Mouse (Mus musculus) forebrain, embryonic 14.5 days (tissue): ENCODE measurements at regions not wholly inside any gene's neighbourhood (a gene's known extent, or its start where the extent isn't known, plus 50 kb on each side); places are given as distances from the start of the nearest gene placed in this dataset.
"Not testable (repeated sequence)": the region's sequence is repeated elsewhere in the genome, so short reads cannot be mapped to it uniquely, and the experiment has no call there.

Source experiments
- ATAC-seq: fragments of 200-750 bp; cut with Nextera tagmentation; 2 replicates; pipeline ENCODE4 v1.8.0; 2017; ENCODE audit warnings: mild to moderate bottlenecking, moderate library complexity
- DNase-seq: peaks from one replicate; pipeline ENCODE4 v3.0.0-alpha.2; 2015; ENCODE audit warnings: low spot score
- H3K27ac ChIP-seq: fragments of 300-500 bp; sonication (generic); 2 replicates; pipeline ENCODE4 v1.5.1; 2014; ENCODE audit warnings: low read depth, mild to moderate bottlenecking, control low read depth, low read length, moderate library complexity
- H3K27me3 ChIP-seq: fragments of 300-500 bp; sonication (generic); replicated peaks from 2 replicates; pipeline ENCODE4 v1.6.1; 2014; ENCODE audit warnings: low read length, control low read depth, mixed read lengths; ENCODE audit not compliant: control insufficient read depth, insufficient read depth
- H3K36me3 ChIP-seq: fragments of 300-500 bp; sonication (generic); 2 replicates; pipeline ENCODE4 v1.6.1; 2014; ENCODE audit warnings: low read length, control low read depth; ENCODE audit not compliant: control insufficient read depth, insufficient read depth
- H3K4me1 ChIP-seq: fragments of 300-500 bp; sonication (generic); 2 replicates; pipeline ENCODE4 v1.6.1; 2014; ENCODE audit warnings: antibody characterized with exemption, low read length, control low read depth; ENCODE audit not compliant: control insufficient read depth, insufficient read depth
- H3K4me2 ChIP-seq: fragments of 300-500 bp; sonication (generic); 2 replicates; pipeline ENCODE4 v1.6.1; 2014; ENCODE audit warnings: mild to moderate bottlenecking, control low read depth, low read length
- H3K4me3 ChIP-seq: fragments of 300-500 bp; sonication (generic); 2 replicates; pipeline ENCODE4 v1.5.1; 2014; ENCODE audit warnings: low read depth, low read length, control low read depth
- H3K9ac ChIP-seq: fragments of 300-500 bp; sonication (generic); 2 replicates; pipeline ENCODE4 v1.6.1; 2014; ENCODE audit warnings: mild to moderate bottlenecking, low read length, control low read depth, moderate library complexity
- H3K9me3 ChIP-seq: fragments of 300-500 bp; sonication (generic); replicated peaks from 2 replicates; pipeline ENCODE4 v1.6.1; 2016; ENCODE audit warnings: low read length, control low read depth, mixed read lengths; ENCODE audit not compliant: control insufficient read depth
- WGBS: fragments of 180-500 bp; shearing (Covaris S2); extraction: QIAGEN DNeasy Blood & Tissue Kit; methylation state at CpG from one replicate; pipeline ENCODE4 v1.1.7; 2014; 5-methylcytosine and 5-hydroxymethylcytosine counted together

- H3K27ac ChIP-seq, result no peak overlapping the region
- H3K9me3 ChIP-seq, result no peaks in the 10 kb centered on the region
- no peak overlapping the region for H3K4me3 ChIP-seq
- H3K4me2 ChIP-seq, result no peak overlapping the region
- H3K27me3 ChIP-seq, result no peaks in the 10 kb centered on the region
- H3K4me1 ChIP-seq, result no peaks in the 10 kb centered on the region
- no peaks in the 10 kb centered on the region for H3K36me3 ChIP-seq
- H3K9ac ChIP-seq, result no peak overlapping the region
- no peak for DNase-seq
- WGBS, result 82% methylated on average over 2 of the region's 2 CpGs
- ATAC-seq, result no peak
Measured at GRCm38 (mm10) chr1:107772967-107773366, 183.2 kb downstream of the Serpinb8 start.

DNA sequence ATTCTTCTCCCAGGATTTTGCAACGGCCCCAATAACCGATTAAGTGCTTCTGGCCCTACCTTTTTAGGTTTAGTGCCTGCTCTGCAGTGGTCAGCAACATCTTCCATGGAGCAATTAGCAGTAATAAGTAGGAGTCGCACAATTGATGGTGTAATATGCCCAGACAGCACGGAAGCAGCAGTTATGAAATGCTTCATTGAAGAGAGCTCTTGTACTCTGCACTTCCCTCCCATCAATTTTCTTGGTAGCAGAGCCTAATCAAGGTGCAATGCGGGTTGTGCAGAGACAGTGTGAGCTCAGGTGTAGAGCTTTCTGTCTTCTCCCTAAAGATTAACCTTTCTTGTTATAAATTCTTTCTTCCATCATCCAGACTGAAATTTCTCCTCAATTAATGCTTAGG, 193.3 kb downstream of the Serpinb8 start:
- 83% methylated on average over 5 of the region's 5 CpGs for WGBS
- H3K27ac ChIP-seq, result no peak overlapping the region
- H3K4me2 ChIP-seq, result no peak overlapping the region
- H3K27me3 ChIP-seq, result no peaks in the 10 kb centered on the region
- DNase-seq (no peak), ATAC-seq (no peak)
- no peaks in the 10 kb centered on the region for H3K9me3 ChIP-seq
- H3K36me3 ChIP-seq, result no peaks in the 10 kb centered on the region
- no peaks in the 10 kb centered on the region for H3K4me1 ChIP-seq
- H3K9ac ChIP-seq, result no peak overlapping the region
- no peak overlapping the region for H3K4me3 ChIP-seq

- 90% methylated on average over 5 of the region's 5 CpGs for WGBS
- Histone ChIP-seq H3K9me3 (no peaks in the 10 kb centered on the region), H3K27me3 (no peaks in the 10 kb centered on the region), H3K4me3 (no peak overlapping the region), H3K4me1 (no peaks in the 10 kb centered on the region), H3K4me2 (no peak overlapping the region), H3K9ac (no peak overlapping the region), H3K36me3 (no peaks in the 10 kb centered on the region), H3K27ac (no peak overlapping the region)
- ATAC-seq (no peak), DNase-seq (no peak)
Measured at GRCm38 (mm10) chr1:107805823-107806222, 216.0 kb downstream of the Serpinb8 start.

- H3K9ac ChIP-seq, DNase-seq, H3K4me3 ChIP-seq, ATAC-seq, H3K4me1 ChIP-seq, H3K27ac ChIP-seq, H3K4me2 ChIP-seq, H3K36me3 ChIP-seq, H3K9me3 ChIP-seq, H3K27me3 ChIP-seq: not testable (repeated sequence)
- 96% methylated on average over 2 of the region's 2 CpGs for WGBS
Measured at GRCm38 (mm10) chr1:107807367-107807766, 217.6 kb downstream of the Serpinb8 start.

DNA sequence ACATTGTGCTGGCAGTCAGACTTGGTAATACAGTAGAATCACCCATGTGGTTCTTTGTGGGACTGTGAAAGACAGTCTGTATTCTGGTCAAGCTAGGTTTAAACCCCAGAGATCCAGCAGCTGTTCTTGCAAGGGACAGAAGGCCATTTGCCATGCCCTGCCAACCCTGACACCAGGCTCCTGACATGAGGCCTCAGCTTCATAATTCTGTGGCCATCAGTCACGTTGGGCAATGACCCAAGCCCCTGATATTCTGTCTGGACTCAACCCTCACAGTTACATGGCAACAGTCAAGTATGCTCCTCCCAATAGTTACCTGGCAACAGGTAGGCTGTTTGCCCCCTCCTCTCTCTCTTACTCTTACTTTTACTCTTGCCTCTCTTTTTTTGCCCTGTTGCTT, 221.3 kb downstream of the Serpinb8 start:
- no peak overlapping the region for H3K4me3 ChIP-seq
- 71% methylated on average over 1 of the region's 1 CpGs for WGBS
- no peaks in the 10 kb centered on the region for H3K4me1 ChIP-seq
- no peaks in the 10 kb centered on the region for H3K36me3 ChIP-seq
- no peak for DNase-seq
- no peaks in the 10 kb centered on the region for H3K27me3 ChIP-seq
- no peak overlapping the region for H3K4me2 ChIP-seq
- no peak overlapping the region for H3K27ac ChIP-seq
- no peaks in the 10 kb centered on the region for H3K9me3 ChIP-seq
- no peak overlapping the region for H3K9ac ChIP-seq
- ATAC-seq, result no peak

- no peaks in the 10 kb centered on the region for H3K27me3 ChIP-seq
- WGBS, result 86% methylated on average over 2 of the region's 2 CpGs
- ATAC-seq, result no peak
Measured at GRCm38 (mm10) chr1:107811859-107812258, 222.1 kb downstream of the Serpinb8 start.

DNA sequence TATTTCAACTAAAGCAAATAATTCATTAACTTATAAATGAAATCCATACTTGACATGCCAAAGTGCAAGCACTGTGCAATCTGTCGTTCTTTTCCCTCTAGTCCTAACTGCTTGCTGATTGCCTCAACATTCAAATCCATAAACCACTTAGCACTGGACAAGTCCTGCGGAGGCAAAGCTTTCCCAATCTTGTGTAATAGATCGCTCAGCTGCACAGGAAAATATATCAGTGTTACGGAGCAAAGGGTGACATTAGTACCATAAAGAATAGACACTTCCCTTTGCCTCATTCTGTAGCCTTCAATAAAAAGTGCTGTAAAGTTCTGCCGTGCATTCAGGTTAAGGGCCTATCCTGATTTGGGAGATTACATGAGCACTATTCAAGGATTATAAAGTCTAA, 248.1 kb downstream of the Serpinb8 start:
- Histone ChIP-seq H3K4me2 (no peak overlapping the region), H3K36me3 (no peaks in the 10 kb centered on the region), H3K9me3 (no peaks in the 10 kb centered on the region), H3K9ac (no peak overlapping the region), H3K27ac (no peak overlapping the region), H3K4me3 (no peak overlapping the region), H3K27me3 (no peaks in the 10 kb centered on the region), H3K4me1 (no peaks in the 10 kb centered on the region)
- DNase-seq, result no peak
- 83% methylated on average over 5 of the region's 5 CpGs for WGBS
- no peak for ATAC-seq

More at GRCm38 (mm10) chr1:107811859-107812258, 222.1 kb downstream of the Serpinb8 start:
- Histone ChIP-seq H3K9ac (no peak overlapping the region), H3K4me3 (no peak overlapping the region), H3K9me3 (no peaks in the 10 kb centered on the region), H3K27ac (no peak overlapping the region), H3K4me2 (no peak overlapping the region), H3K36me3 (no peaks in the 10 kb centered on the region), H3K4me1 (no peaks in the 10 kb centered on the region)
- no peak for DNase-seq

- ATAC-seq (no peak), DNase-seq (no peak)
- Histone ChIP-seq H3K4me1 (no peaks in the 10 kb centered on the region), H3K9me3 (no peaks in the 10 kb centered on the region), H3K4me3 (no peak overlapping the region), H3K36me3 (no peaks in the 10 kb centered on the region), H3K4me2 (no peak overlapping the region), H3K9ac (no peak overlapping the region), H3K27me3 (no peaks in the 10 kb centered on the region), H3K27ac (no peak overlapping the region)
- WGBS, result 67% methylated on average over 2 of the region's 2 CpGs
Measured at GRCm38 (mm10) chr1:107852386-107852785, 262.6 kb downstream of the Serpinb8 start.

DNA sequence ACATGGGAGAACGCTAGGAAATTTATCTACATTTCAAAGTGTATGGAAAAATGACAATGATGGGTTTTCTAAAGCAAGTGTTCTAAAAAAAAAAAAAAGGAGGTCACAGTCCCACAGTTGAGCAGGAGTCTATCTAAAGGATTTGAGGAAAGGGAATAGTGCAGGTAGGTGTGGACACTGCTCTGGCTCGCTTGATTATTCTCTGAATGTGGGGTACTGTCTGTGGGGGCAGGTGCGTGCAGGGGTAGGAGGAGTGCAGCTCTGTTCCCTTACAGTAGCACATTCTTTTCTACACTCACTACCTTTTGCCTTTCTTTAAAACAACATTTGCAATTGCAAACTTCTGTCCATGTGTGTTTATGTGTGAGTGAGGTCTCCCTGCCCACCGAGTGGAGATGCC, 263.2 kb downstream of the Serpinb8 start:
- Histone ChIP-seq H3K36me3 (no peaks in the 10 kb centered on the region), H3K27me3 (no peaks in the 10 kb centered on the region), H3K4me1 (no peaks in the 10 kb centered on the region), H3K4me3 (no peak overlapping the region), H3K9ac (no peak overlapping the region), H3K4me2 (no peak overlapping the region), H3K9me3 (no peaks in the 10 kb centered on the region), H3K27ac (no peak overlapping the region)
- WGBS, result 88% methylated on average over 4 of the region's 4 CpGs
- ATAC-seq (no peak), DNase-seq (no peak)
